Mouse (Mus musculus) erythroblast, embryonic 14.5 days (primary cell): ENCODE measurements around the gene Arhgap18. TPM values are rescaled to one million over a fixed set of nuclear protein-coding genes. Genes with fewer than 3 reads are reported as not detected.

Source experiments
- H3K27me3 ChIP-seq: 2 replicates; pipeline ENCODE4 v1.6.1; 2012; ENCODE audit warnings: inconsistent platforms; ENCODE audit not compliant: control insufficient read depth
- H3K36me3 ChIP-seq: 2 replicates; pipeline ENCODE4 v1.6.1; 2012; ENCODE audit warnings: mild to moderate bottlenecking, inconsistent platforms; ENCODE audit not compliant: control insufficient read depth
- H3K4me1 ChIP-seq: 2 replicates; pipeline ENCODE4 v1.6.1; 2012; ENCODE audit warnings: inconsistent platforms; ENCODE audit not compliant: control insufficient read depth
- H3K4me3 ChIP-seq: replicated peaks from 2 replicates; pipeline ENCODE3; 2012; ENCODE audit warnings: moderate library complexity, mild to moderate bottlenecking, inconsistent platforms
- H3K9me3 ChIP-seq: 2 replicates; pipeline ENCODE4 v1.6.1; 2012; ENCODE audit warnings: low read length, inconsistent platforms, mixed read lengths; ENCODE audit not compliant: control insufficient read depth
- GATA1 ChIP-seq: IDR thresholded peaks from 2 replicates; pipeline ENCODE4 v1.6.1; 2012; ENCODE audit warnings: low read length, inconsistent platforms, mixed read lengths
- TAL1 ChIP-seq: IDR thresholded peaks from 3 replicates; pipeline ENCODE4 v1.6.1; 2012; ENCODE audit warnings: low read length, inconsistent platforms, mixed read lengths
- polyA plus RNA-seq: library from polyadenylated mRNA; stranded (reverse); fragments of >175 nt; gene quantifications from 2 replicates; pipeline ENCODE4 v1.2.3, GENCODE M21; 2012

Gene Arhgap18
- polyA plus RNA-seq, 1 experiment: 0.05 TPM

DNA sequence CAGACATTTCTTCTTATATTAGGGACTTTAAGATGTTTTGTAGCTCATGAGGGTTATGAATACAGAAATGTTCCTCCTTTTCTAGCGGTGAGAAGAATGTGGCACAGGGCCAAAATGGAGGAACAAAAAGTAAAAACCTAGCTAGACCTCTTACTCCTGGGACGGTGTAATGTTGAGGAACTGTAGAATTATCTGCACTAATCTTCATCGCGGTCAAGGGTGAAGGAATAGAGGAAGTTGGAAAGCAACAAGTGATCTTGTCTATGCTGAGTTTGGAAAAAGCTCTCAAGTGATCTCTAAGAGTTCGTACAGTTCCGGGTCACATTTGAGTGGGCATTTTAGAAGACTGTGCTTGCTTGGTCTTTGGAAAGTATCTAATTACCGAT, 44.1 kb downstream of the Arhgap18 start:
- Histone ChIP-seq H3K36me3 (no peaks in the 10 kb centered on the region), H3K9me3 (no peaks in the 10 kb centered on the region), H3K4me3 (no peak overlapping the region), H3K4me1 (peaks cover 8% of the 10 kb centered on the region), H3K27me3 (no peaks in the 10 kb centered on the region)
- no peak for TF ChIP-seq GATA1
- no peak for TF ChIP-seq TAL1

GRCm38 (mm10) chr10:26798752-26799411, 45.7 kb downstream of the Arhgap18 start:
- H3K9me3 ChIP-seq: no peaks in the 10 kb centered on the region
- peaks cover 8% of the 10 kb centered on the region for H3K4me1 ChIP-seq
- TF ChIP-seq TAL1 (no peak), GATA1 (no peak)
- H3K36me3 ChIP-seq: no peaks in the 10 kb centered on the region
- H3K27me3 ChIP-seq: no peaks in the 10 kb centered on the region
- H3K4me3 ChIP-seq: no peak overlapping the region

- no peak overlapping the region for H3K4me3 ChIP-seq
- H3K27me3 ChIP-seq: no peaks in the 10 kb centered on the region
- H3K4me1 ChIP-seq: peaks cover 8% of the 10 kb centered on the region
- no peaks in the 10 kb centered on the region for H3K9me3 ChIP-seq
- TF ChIP-seq TAL1 (no peak), GATA1 (no peak)
- no peaks in the 10 kb centered on the region for H3K36me3 ChIP-seq
These were observed 46.4 kb downstream of the Arhgap18 start for GRCm38 (mm10) chr10:26799562-26800051.

- no peaks in the 10 kb centered on the region for H3K9me3 ChIP-seq
- TF ChIP-seq GATA1 (no peak), TAL1 (no peak)
- no peak overlapping the region for H3K4me3 ChIP-seq
- no peaks in the 10 kb centered on the region for H3K27me3 ChIP-seq
- no peaks in the 10 kb centered on the region for H3K36me3 ChIP-seq
- peaks cover 5% of the 10 kb centered on the region for H3K4me1 ChIP-seq
These were observed 51.2 kb downstream of the Arhgap18 start for GRCm38 (mm10) chr10:26804351-26804983.

DNA sequence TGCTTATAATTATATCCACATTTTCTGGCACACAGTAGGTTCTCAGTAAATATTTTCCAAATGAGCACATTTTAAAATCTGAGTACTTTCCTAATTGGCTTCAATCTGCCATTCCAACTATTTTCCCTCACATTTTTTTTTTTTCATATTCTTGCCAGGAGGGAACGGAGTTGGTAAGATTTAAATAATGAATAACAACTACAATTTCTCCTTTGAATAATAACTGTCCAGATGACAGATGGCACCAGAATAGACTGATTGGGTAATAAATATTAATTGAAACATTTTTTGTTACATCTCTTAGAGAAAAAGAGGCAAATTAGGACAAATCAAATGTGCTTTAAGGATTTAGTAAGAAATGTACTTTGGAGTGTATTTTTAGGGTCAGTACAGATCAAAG, 51.8 kb downstream of the Arhgap18 start:
- no peak overlapping the region for H3K4me3 ChIP-seq
- no peaks in the 10 kb centered on the region; the same call in 1 of the 2 replicates for H3K4me1 ChIP-seq
- TF ChIP-seq GATA1 (no peak), TAL1 (no peak)
- no peaks in the 10 kb centered on the region for H3K27me3 ChIP-seq
- no peaks in the 10 kb centered on the region for H3K9me3 ChIP-seq
- H3K36me3 ChIP-seq: no peaks in the 10 kb centered on the region

DNA sequence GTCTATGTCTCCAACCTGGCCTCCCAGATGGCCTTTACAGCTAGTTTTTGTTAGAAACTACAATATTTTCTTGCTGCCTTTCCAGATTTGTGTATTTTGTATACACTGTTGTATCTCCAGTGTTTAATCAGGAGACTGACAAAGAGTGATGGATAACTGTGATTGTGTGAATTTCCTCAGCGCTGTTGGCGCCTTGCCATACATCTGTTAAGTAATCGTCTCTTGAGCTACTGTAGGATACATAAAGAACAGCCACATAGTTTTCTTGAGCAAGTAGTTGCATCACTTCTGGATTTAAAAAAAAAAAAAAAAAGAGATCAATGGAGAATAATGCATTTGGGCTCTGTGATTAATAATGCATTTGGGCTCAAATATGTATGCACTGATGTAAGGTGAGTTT, 52.9 kb downstream of the Arhgap18 start:
- Histone ChIP-seq H3K4me3 (no peak overlapping the region), H3K9me3 (no peaks in the 10 kb centered on the region), H3K36me3 (no peaks in the 10 kb centered on the region), H3K27me3 (no peaks in the 10 kb centered on the region), H3K4me1 (no peaks in the 10 kb centered on the region)
- no peak for TF ChIP-seq GATA1
- TF ChIP-seq TAL1: no peak

- no peaks in the 10 kb centered on the region for H3K9me3 ChIP-seq
- TF ChIP-seq TAL1 (no peak), GATA1 (no peak)
- no peaks in the 10 kb centered on the region for H3K36me3 ChIP-seq
- H3K4me3 ChIP-seq: no peak overlapping the region
- H3K27me3 ChIP-seq: no peaks in the 10 kb centered on the region
- no peaks in the 10 kb centered on the region for H3K4me1 ChIP-seq
These were observed 56.8 kb downstream of the Arhgap18 start for GRCm38 (mm10) chr10:26810059-26810458.

DNA sequence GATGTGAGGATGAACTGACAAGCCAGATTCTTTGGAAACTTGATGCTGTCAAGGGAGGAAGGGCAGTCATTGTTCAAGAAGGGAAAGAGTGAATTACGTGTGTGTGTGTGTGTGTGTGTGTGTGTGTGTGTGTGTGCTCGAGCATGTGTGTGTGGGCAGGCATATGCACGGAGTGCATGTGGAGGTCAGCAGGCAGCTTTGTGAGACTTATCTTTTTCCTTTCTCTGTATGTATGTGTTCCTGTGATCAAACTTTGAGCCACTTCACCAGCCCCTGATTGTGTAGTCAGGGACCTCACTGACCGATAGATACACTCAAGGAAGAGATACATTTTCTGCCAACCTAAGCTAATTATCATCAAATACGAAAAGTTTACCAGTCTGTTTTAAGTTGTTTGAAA, 57.6 kb downstream of the Arhgap18 start:
- no peak overlapping the region for H3K4me3 ChIP-seq
- TF ChIP-seq GATA1 (no peak), TAL1 (no peak)
- H3K4me1 ChIP-seq: no peaks in the 10 kb centered on the region
- H3K9me3 ChIP-seq: no peaks in the 10 kb centered on the region
- no peaks in the 10 kb centered on the region for H3K36me3 ChIP-seq
- no peaks in the 10 kb centered on the region for H3K27me3 ChIP-seq

DNA sequence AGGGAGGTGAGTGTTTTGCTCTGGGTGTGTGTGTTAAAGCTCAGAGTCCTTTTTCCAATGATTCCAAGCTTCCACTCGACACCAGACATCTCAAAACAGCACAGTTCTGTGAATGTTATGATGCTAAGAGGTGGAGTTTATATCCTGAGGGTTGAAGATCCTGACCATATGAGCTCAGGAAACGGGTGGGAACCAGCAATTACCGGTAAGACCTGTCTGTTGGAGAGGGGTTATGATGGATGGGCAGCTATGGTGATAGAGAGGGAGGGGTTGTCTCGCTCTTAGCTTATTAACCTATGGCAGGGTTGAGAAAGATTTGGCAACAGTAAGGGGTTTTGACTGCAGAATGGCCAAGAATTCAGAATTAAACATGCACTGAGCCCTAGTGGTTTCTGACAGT, 58.1 kb downstream of the Arhgap18 start:
- H3K27me3 ChIP-seq: no peaks in the 10 kb centered on the region
- no peaks in the 10 kb centered on the region for H3K36me3 ChIP-seq
- TF ChIP-seq TAL1 (no peak), GATA1 (no peak)
- H3K4me1 ChIP-seq: no peaks in the 10 kb centered on the region
- H3K9me3 ChIP-seq: no peaks in the 10 kb centered on the region
- H3K4me3 ChIP-seq: no peak overlapping the region
